Mouse (Mus musculus): ENCODE measurements around the gene Neto2. TPM values are rescaled to one million over a fixed set of nuclear protein-coding genes. Genes with fewer than 3 reads are reported as not detected.
"Not testable (repeated sequence)": the region's sequence is repeated elsewhere in the genome, so short reads cannot be mapped to it uniquely, and the experiment has no call there.

Neto2 gene
- 10 to 100 TPM; 75.6 to 75.8 TPM for total RNA-seq (2021)

DNA sequence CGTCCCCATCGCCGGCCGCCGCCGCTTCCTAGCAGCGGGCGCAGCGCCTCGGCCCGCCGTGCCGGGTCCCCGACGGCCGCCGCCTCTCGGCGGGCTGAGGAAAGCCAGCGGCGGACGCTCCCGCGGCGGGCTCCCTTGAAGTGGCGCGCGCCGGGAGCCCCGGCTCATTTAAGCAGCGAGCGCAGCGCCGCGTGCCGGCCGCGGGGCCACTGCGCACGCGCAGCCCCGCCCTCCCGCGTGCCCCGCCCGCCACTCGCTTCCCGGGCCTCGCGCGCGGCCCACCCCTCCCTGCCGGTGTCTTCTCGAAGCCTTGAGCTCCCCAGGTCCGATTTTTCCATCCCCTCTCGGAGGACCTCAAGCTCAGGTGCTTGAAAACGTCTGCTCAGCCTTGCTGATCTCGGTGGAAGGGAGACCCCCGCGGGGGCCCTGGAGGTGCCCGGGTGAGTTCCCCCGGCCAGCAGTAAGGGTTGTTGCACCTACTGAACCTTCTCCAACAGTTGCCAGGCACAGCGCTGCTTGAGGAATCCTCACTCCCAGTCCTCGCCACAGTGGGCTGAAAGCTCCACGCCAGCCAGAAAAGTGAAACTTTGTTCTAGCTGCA is at the start of gene Neto2:
Gene Neto2 (minus strand): TSS at position 174 of the 601 bp plus-strand sequence.
- intact Hi-C loops (cut with DNase I): loop anchor here (1.0 to 10.0 kb wide), 4 partner anchors 140 to 884 kb away; partner anchors contain the start of genes Itfg1 and Phkb
- peak; percentile 75 to 86 for DNase-seq (ENCODE audit: low spot score in 2 of 2)

DNA sequence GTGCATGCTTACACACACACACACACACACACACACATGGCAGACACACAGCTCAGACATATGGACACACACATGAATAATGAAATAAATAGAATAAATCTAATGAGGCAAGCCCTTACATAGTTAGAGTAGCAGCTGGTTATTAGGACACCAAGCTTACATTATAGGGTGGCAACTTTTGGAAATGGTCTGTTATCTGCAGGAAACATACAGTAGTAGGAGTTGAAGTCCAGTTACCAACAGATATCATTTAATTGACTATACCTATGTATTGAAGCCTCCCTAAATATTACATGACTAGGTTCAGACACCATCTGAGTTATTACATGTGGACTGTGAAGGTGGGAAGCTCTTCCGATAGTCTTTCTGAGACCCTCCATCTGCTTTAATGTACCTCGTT is 44.3 kb upstream of the Neto2 start:
- DNase-seq (ENCODE audit: low spot score in 2 of 2): no peak
- intact Hi-C loops (cut with DNase I): no loop called here

DNA sequence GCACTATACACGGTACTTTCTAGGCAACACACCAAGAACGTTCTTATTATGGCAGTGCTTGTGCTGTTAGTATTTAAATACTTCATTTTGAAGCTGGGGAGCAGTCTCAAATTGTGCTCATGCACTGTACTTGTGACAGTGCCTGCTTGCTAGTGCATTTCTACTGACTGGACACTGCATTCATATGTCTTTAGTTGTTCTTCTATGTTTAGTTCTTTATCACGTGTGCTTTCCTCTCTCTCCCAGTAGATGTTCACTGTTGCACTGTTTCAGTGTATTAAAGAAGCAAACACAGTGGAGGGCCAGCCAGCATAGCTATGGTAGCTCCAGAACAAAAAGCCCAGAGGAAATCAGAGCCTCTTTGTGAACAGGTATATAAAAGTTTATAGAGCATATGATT is 29.8 kb upstream of the Neto2 start:
- no peak for DNase-seq (ENCODE audit: low spot score in 2 of 2)
- intact Hi-C loops (cut with DNase I): no loop called here

DNA sequence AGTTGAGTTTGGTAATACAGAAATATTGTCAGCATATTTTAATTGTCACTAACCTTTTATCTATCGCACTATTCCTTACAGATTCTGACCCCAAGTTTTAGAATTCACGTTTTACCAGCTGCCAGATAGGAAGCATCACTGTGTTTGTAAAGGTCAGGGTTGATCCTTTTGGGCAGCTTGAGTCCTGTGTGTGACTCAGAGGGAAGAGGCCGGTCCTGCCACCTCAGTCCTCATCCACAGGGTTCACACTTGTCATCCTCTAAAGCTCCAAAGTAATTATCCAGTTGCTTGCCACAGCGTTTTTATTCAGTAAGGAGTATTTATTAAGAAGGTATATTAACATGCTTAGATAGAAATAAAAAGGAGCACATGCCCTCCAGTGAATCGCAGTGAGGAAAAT is 16.5 kb upstream of the Neto2 start:
- intact Hi-C loops (cut with DNase I): no loop called here
- DNase-seq (ENCODE audit: low spot score in 2 of 2): no peak

- intact Hi-C loops (cut with DNase I): no loop called here
Observed at GRCm38 (mm10) chr8:85716696-85717095, 16.0 kb upstream of the Neto2 start.

DNA sequence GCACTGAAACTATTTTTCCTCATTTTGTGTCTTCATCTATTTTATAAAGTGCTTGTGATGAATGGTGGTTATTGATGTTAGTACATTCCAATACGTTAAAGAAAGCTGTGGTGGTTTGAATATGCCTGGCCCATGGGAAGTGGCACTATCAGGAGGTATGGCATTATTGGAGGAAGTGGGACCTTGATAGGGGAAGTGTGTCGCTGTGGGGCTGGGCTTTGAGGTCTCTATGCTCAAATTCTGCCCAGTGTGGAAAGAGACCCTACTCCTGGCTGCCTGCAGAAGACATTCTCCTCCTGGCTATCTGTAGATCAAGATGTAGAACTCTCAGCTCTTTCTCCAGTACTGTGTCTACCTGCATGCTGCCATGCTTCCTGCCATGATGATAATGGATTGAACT is 6.3 kb upstream of the Neto2 start:
- DNase-seq (ENCODE audit: low spot score in 2 of 2): no peak
- intact Hi-C loops (cut with DNase I): loop anchor here (10.0 kb wide), 1 partner anchor 498 kb away; no protein-coding TSS in a partner anchor

More at GRCm38 (mm10) chr8:85716696-85717095, 16.0 kb upstream of the Neto2 start:
- no peak for DNase-seq (ENCODE audit: low spot score in 2 of 2)

DNA sequence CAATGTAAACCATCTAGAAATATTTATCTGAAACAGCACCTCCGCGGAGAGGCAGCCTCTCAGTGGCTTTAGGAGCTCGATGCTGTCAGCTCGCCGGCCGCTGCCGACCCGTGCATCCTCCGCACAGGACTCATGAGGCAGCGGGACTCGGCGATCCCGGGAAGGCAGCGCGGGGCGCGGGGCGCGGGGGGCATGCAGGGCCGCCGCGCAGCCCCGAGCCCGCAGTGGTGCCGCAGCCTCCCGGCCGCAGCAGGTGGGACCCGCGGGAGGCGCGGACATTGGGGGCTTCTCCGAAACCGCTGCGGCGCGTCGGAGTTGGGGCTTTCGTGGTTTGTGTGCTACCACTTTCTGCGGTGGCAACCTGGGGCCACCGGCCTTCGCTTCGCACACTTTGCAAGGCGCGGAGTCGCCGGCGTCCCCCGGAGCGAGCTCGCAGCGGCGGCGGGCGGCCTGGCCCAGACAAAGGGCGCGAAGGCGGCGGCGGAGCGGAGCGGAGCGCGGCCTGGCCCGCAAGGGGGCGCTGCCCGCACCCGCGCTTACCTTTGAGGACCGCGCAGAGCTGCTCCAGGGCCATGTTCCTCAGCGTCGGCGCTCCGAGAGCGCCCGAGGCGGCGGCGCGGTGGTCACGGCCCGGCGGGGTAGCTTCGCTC is 498 bp downstream of the Neto2 start:
- intact Hi-C loops (cut with DNase I): loop anchor here (1.0 to 10.0 kb wide), 4 partner anchors 141 to 885 kb away; partner anchors contain the start of genes Itfg1 and Phkb
- peak; percentile 50 to 68 for DNase-seq (ENCODE audit: low spot score in 2 of 2)

DNA sequence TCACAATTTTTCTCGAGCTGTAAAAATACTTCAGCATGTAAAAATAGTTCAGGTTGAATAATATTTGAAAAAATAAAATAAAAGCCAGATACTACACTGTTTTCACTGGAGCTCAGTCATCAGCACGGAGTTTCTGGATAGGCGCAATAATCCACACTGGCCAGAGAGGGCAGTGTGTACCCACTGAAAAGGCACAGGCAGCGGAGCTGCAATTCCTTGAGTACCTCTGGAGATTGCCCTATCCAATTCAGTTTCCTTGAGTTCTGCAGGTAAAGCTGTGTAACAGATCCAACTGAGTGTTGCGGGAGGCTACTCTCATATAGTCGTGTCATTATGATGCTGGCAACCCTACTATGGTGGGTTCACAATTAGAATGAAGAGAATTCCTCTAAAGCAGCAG is 1.7 kb downstream of the Neto2 start:
- intact Hi-C loops (cut with DNase I): loop anchor here (2.0 kb wide), 1 partner anchor 776 kb away; no protein-coding TSS in a partner anchor
- DNase-seq (ENCODE audit: low spot score in 2 of 2): peak; percentile 78 to 87

GRCm38 (mm10) chr8:85665146-85665545 is 35.6 kb downstream of the Neto2 start:
- intact Hi-C loops (cut with DNase I): loop anchor here (1.0 to 2.0 kb wide), 2 partner anchors 62 to 208 kb away; no protein-coding TSS in a partner anchor

GRCm38 (mm10) chr8:85661995-85662394 is 38.7 kb downstream of the Neto2 start:
- intact Hi-C loops (cut with DNase I): loop anchor here (5.0 kb wide), 1 partner anchor 925 kb away; no protein-coding TSS in a partner anchor
- peak; percentile 42 to 63 for DNase-seq (ENCODE audit: low spot score in 2 of 2)

More at GRCm38 (mm10) chr8:85665146-85665545, 35.6 kb downstream of the Neto2 start:
- peak; percentile 8 to 36 for DNase-seq (ENCODE audit: low spot score in 2 of 2)

- no peak for DNase-seq (ENCODE audit: low spot score in 2 of 2)
Observed at GRCm38 (mm10) chr8:85651201-85651600, 49.5 kb downstream of the Neto2 start.

GRCm38 (mm10) chr8:85648553-85648952 is 52.2 kb downstream of the Neto2 start:
- no peak for DNase-seq (ENCODE audit: low spot score in 2 of 2)
- intact Hi-C loops (cut with DNase I): no loop called here

More at GRCm38 (mm10) chr8:85651201-85651600, 49.5 kb downstream of the Neto2 start:
- intact Hi-C loops (cut with DNase I): no loop called here

DNA sequence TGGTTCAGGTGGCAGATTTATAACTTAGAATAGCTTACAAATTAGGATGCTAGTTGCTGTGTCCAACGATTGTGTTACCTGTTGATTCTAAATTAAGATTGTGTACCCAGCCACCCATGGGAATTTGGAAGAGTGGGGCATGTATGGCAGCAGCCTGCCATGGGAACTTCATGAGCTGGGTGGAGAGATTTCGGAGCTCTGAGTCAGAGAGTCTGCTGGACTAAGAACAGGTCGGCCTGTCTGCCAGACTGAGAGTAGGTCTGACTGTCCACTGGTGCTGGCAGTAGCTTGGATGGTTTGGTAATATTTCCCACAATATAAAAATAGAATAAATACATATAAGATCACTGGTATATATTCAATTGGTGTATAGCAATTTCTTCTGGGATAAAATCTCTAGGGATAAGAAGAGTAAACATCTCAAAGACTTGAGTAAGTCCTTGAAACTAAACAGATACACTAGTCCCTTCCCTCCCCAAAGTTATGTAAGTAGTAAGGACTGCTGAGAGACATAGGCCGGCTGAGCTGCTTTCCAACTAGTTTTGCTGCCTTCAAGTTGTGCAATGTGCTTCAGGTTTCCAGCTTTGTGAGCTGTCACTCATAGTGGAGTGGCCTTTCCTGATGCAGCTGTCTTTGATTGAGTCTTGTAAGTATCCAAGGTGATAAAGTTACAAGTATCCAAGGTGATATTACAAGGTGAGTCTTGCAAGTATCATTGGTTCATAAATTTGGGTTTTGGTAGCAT is 55.6 kb downstream of the Neto2 start:
- DNase-seq (ENCODE audit: low spot score in 2 of 2): no peak
- intact Hi-C loops (cut with DNase I): no loop called here

DNA sequence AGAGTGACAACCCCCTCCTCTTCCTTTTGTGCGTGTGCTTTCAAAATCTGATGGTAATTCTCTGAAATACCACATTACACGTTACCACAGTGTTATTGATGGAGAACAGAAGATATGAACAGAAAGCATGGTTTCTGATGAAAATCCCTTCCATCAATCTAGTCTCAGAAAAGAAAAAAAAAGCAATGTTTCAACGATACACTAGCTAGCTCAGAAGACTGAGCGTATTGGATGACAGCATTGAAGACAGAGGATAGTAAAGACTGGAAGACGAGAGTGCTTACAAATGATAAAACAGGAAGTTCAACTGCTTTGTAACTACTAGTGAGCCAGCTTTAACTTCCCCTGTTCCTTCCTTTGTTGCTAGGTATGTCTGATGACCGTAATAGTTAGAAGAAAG is 76.3 kb downstream of the Neto2 start:
- no peak for DNase-seq (ENCODE audit: low spot score in 2 of 2)
- intact Hi-C loops (cut with DNase I): no loop called here

DNA sequence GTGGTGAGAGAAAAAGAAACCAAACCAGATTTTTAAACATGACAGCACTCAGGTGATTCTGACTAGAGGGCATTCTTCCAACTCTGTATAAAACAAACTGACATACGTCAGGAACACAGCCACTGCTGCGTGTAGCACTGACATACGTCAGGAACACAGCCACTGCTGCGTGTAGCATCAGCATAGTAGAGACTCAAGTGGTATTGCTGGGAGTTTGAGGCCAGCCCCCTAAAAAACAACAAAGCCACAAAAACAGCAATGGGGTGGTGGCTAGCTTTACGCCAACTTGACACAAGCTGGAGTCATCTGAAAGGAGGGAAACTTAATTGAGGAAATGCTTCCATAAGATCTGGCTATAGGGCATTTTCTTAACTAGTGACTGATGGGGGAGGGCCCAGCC is 77.5 kb downstream of the Neto2 start:
- intact Hi-C loops (cut with DNase I): no loop called here
- DNase-seq (ENCODE audit: low spot score in 2 of 2): no peak

DNA sequence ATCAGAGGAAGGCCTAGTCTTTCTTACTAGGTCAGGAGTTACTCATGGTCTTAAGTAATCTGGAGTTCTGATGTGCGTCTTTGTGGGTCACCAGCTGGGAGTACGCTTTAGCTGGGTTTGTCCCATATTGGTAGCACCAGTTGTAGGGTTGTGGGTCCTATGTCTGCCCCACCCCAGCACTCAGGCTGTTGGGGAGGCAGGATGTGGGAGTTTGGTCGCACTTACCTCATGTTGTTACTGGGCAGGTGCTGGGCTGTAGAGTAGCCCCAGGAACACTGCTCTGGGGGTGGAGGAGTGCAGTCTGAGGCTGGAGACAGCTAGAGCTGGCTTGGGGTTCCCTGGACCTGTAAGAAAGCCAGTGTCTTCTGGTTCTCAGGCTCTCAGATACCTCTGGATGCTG is 81.9 kb downstream of the Neto2 start:
- intact Hi-C loops (cut with DNase I): no loop called here

GRCm38 (mm10) chr8:85617125-85617524 is 83.6 kb downstream of the Neto2 start:
- DNase-seq (ENCODE audit: low spot score in 2 of 2); intact Hi-C loops (cut with DNase I): not testable (repeated sequence)

More for the DNA sequence above, 81.9 kb downstream of the Neto2 start:
- DNase-seq (ENCODE audit: low spot score in 2 of 2): no peak

DNA sequence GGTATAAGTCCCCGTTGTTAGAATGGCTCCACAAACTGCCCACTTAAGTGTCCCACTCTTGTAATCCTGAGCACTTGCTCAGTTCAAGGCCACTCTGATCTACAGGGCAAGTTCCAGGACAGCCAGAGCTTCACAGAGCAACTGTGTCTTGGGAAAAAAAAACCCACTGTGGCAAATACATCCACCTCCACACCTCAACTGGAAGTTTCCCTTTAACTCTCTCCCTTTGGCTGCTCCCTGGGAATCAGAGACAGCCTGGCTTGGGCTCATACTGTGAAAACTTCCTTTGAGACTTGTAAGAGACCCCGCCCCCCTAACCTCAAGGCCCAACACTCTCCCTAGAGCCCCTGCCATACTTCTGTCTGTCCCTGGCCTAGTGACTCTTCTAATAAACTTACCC is 91.9 kb downstream of the Neto2 start:
- DNase-seq (ENCODE audit: low spot score in 2 of 2): no peak
- intact Hi-C loops (cut with DNase I): no loop called here

DNA sequence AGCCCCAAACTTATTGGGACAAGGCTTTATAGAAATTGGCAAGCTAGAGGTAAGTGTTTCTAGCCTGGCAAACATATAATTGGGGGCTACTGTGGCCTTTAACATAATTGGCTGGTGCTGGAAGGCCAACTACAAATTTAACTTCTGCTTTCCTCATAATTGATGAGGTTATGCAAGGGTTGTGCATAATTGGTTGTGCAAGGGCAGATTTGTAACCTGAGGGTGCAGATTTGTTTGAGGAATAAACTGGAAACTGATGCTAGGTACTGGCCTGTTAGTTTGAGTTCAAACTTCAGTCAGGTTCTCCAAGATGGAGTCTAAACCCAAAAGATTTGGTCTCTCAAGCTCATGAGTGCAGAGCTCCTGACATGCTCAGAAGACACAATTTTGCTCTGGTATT is 92.9 kb downstream of the Neto2 start:
- DNase-seq (ENCODE audit: low spot score in 2 of 2): no peak
- intact Hi-C loops (cut with DNase I): no loop called here

DNA sequence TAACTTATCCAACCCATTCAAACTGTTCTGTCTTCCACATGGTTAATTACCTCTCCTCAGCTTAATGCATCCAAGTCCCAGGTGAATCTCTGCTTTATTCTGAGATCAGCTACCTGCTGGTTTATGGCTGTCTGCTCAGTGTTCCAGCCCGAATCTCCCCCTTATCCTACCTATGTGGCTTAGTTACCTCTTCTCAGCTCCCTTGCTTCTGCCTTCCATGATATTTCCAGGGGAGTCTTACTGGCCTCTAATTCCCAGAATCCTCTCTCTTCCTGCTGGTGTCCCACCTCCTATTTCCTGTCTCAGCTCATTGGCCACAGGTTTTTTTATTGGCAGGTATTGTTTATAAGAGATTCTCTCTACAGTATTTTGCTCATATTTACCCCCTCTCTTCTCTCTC is 93.8 kb downstream of the Neto2 start:
- no peak for DNase-seq (ENCODE audit: low spot score in 2 of 2)
- intact Hi-C loops (cut with DNase I): no loop called here

Data from left cerebral cortex, postnatal 25 days (tissue).